Mouse (Mus musculus): Measurements from ENCODE around the gene Vmn2r78.

GRCm38 (mm10) chr7:86937288-86937687 lies 22.4 kb downstream of the Vmn2r78 start:
- TF ChIP-seq CTCF (IDR thresholded peaks at IDR 0.05; ENCODE audit: control insufficient read depth, insufficient read depth, insufficient read length) (no peak), USF1 (IDR thresholded peaks at IDR 0.05; ENCODE audit: low read depth) (no peak), MAX (IDR thresholded peaks at IDR 0.05) (no peak), CEBPB (IDR thresholded peaks at IDR 0.05; ENCODE audit: low read depth) (no peak)
